Mouse (Mus musculus) megakaryocyte, embryonic 14.5 days (primary cell): ENCODE measurements at regions not wholly inside any gene's neighbourhood (a gene's known extent, or its start where the extent isn't known, plus 50 kb on each side); places are given as distances from the start of the nearest gene placed in this dataset.

ENCODE experiments used
- FLI1 ChIP-seq: IDR thresholded peaks from 2 replicates; pipeline ENCODE4 v1.6.1; 2012; ENCODE audit warnings: low read length, inconsistent platforms, mixed read lengths
- GATA1 ChIP-seq: IDR thresholded peaks from 3 replicates; pipeline ENCODE4 v1.6.1; 2012; ENCODE audit warnings: mixed read lengths, low read length, inconsistent platforms, borderline replicate concordance

- TF ChIP-seq GATA1 = no peak
- TF ChIP-seq FLI1 = no peak
These were observed 177.7 kb upstream of the Slc38a2 start for GRCm38 (mm10) chr15:96877271-96877670.
